ENCODE assay signal across 13 mouse cellular contexts in genomic region chr5:24733771-24734426, GRCm38 (mm10). TPM values are rescaled to one million over a fixed set of nuclear protein-coding genes. Genes with fewer than 3 reads are reported as not detected.
DNase-seq lines count a peak whose midpoint lies in the region; ATAC-seq and TF ChIP-seq lines count a peak whose summit lies in the region.
"Had no signal": no experiment of that assay in that cellular context is flagged by ENCODE, and none has a peak within 500 bp of the region (broad histone marks: within the 10 kb centered on the region; RNA-seq: fewer than 3 reads in every experiment).

No protein-coding gene starts in this region.

- peaks cover 49% of the 10 kb centered on the region for H3K4me1 ChIP-seq in heart, embryonic 13.5 days
- peaks cover 19% of the 10 kb centered on the region for H3K4me1 ChIP-seq in lung, embryonic 14.5 days (ENCODE audit: insufficient read depth)
- peaks cover 40% of the 10 kb centered on the region for H3K4me1 ChIP-seq in embryonic facial prominence, embryonic 13.5 days

- H3K9me3 ChIP-seq in heart, embryonic 13.5 days, result no peaks in the 10 kb centered on the region
- no peaks in the 10 kb centered on the region for H3K9me3 ChIP-seq in lung, embryonic 14.5 days (ENCODE audit: low read depth, low read length)
- no peaks in the 10 kb centered on the region for H3K9me3 ChIP-seq in embryonic facial prominence, embryonic 13.5 days

- H3K4me3 ChIP-seq in heart, embryonic 13.5 days, result no peak overlapping the region
- no peak overlapping the region for H3K4me3 ChIP-seq in lung, embryonic 14.5 days (ENCODE audit: low read depth, low read length)
- no peak overlapping the region for H3K4me3 ChIP-seq in embryonic facial prominence, embryonic 13.5 days
- H3K4me3 ChIP-seq: megakaryocyte, embryonic 14.5 days had no signal

- peaks cover 29% of the 10 kb centered on the region for H3K27me3 ChIP-seq in heart, embryonic 13.5 days (replicated peaks)
- peaks cover 4% of the 10 kb centered on the region for H3K27me3 ChIP-seq in lung, embryonic 14.5 days (ENCODE audit: insufficient read depth, low read length)
- H3K27me3 ChIP-seq in embryonic facial prominence, embryonic 13.5 days, result no peaks in the 10 kb centered on the region

- WGBS in heart, embryonic 13.5 days, result 46% methylated on average over 7 of the region's 7 CpGs
- WGBS in lung, embryonic 14.5 days, result 38% methylated on average over 7 of the region's 7 CpGs
- 60% methylated on average over 7 of the region's 7 CpGs for WGBS in embryonic facial prominence, embryonic 13.5 days

- H3K4me2 ChIP-seq in heart, embryonic 13.5 days, result no peak overlapping the region
- H3K4me2 ChIP-seq in lung, embryonic 14.5 days, result 0 out of 2 replicates have a peak overlapping the region, but pooled peaks have one; percentile 44
- no peak overlapping the region for H3K4me2 ChIP-seq in embryonic facial prominence, embryonic 13.5 days

- ATAC-seq in heart, embryonic 13.5 days (ENCODE audit: extremely low read depth, insufficient number of reproducible peaks, low FRiP score, low TSS enrichment), result no peak
- no peak for ATAC-seq in lung, embryonic 14.5 days (ENCODE audit: insufficient read depth)
- no peak for ATAC-seq in embryonic facial prominence, embryonic 13.5 days (ENCODE audit: insufficient number of reproducible peaks, insufficient read depth, low FRiP score, low TSS enrichment, low read depth)
- peak; percentile 52 for ATAC-seq in megakaryocyte progenitor cell, adult 5-6 weeks (replicated peaks; ENCODE audit: poor library complexity)

- H3K36me3 ChIP-seq in heart, embryonic 13.5 days, result no peaks in the 10 kb centered on the region
- H3K36me3 ChIP-seq in lung, embryonic 14.5 days (ENCODE audit: insufficient read depth), result no peaks in the 10 kb centered on the region
- 0 out of 2 replicates have a peak, but pooled peaks cover 4% of the 10 kb centered on the region for H3K36me3 ChIP-seq in embryonic facial prominence, embryonic 13.5 days

- no peak for TF ChIP-seq CTCF in lung, embryonic 14.5 days (IDR thresholded peaks at IDR 0.05; ENCODE audit: low read depth)

- no peak for DNase-seq in heart, postnatal 4 days
- DNase-seq in lung, embryonic 14.5 days, result no peak
- no peak for DNase-seq in lung, postnatal 4 days
- DNase-seq in gastrocnemius, postnatal 10 days, result no peak
- DNase-seq in cerebellum, adult 18-20 months, result no peak
- DNase-seq: adrenal gland, adult 2 months; cerebellum, postnatal 36 days had no signal

- H3K9ac ChIP-seq in heart, embryonic 13.5 days, result no peak overlapping the region
- no peak overlapping the region for H3K9ac ChIP-seq in lung, embryonic 14.5 days
- H3K9ac ChIP-seq in embryonic facial prominence, embryonic 13.5 days, result no peak overlapping the region

- H3K27ac ChIP-seq in heart, embryonic 13.5 days (replicated peaks), result 0 out of 2 replicates have a peak overlapping the region, but pooled peaks have one; percentile 30
- H3K27ac ChIP-seq in lung, embryonic 14.5 days (ENCODE audit: low read depth), result peak overlapping the region; percentile 63
- H3K27ac ChIP-seq in embryonic facial prominence, embryonic 13.5 days, result peak overlapping the region; percentile 96; the same call in 1 of the 2 replicates

RNA-seq across cellular contexts. Expression of gene Wdr86, which starts 3.4 kb away (rescaled TPM):
- polyA plus RNA-seq in heart, embryonic 13.5 days (2015; fragmentation: Nextera tagmentation; extraction: Ambion mirVana), result 7.7 and 7.9 TPM in 2 replicates
- total RNA-seq in heart, postnatal 4 days (2021), result 1 to 10 TPM; 2.8 to 3.5 TPM
- 39.7 and 43.9 TPM in 2 replicates for polyA plus RNA-seq in lung, embryonic 14.5 days (2014; fragmentation: Nextera tagmentation; extraction: Ambion mirVana)
- polyA plus RNA-seq in embryonic facial prominence, embryonic 13.5 days (2015; fragmentation: Nextera tagmentation; extraction: Ambion mirVana), result 73.1 and 77.5 TPM in 2 replicates
- total RNA-seq in megakaryocyte progenitor cell, adult 5-6 weeks (2015), result 0.07 and 0.64 TPM in 2 replicates
- total RNA-seq in megakaryocyte progenitor cell, adult 5-6 weeks (2017), result 0.95 TPM in 1 of 2 replicates, not detected in the other
- total RNA-seq in gastrocnemius, postnatal 10 days (2021), result 1 to 10 TPM in 1 of 2 experiments, under 1 TPM in 1; 0.70 to 1.2 TPM

RNA-seq across cellular contexts. Expression of gene Crygn, which starts 23.9 kb away (rescaled TPM):
- polyA plus RNA-seq in heart, embryonic 13.5 days (2015; fragmentation: Nextera tagmentation; extraction: Ambion mirVana), result 1.9 and 3.0 TPM in 2 replicates
- total RNA-seq in heart, postnatal 4 days (2021), result not detected
- polyA plus RNA-seq in lung, embryonic 14.5 days (2014; fragmentation: Nextera tagmentation; extraction: Ambion mirVana), result 1.8 and 2.3 TPM in 2 replicates
- polyA plus RNA-seq in embryonic facial prominence, embryonic 13.5 days (2015; fragmentation: Nextera tagmentation; extraction: Ambion mirVana), result 1.1 and 2.8 TPM in 2 replicates
- total RNA-seq in megakaryocyte progenitor cell, adult 5-6 weeks (2015), result not detected in 2 replicates
- total RNA-seq in megakaryocyte progenitor cell, adult 5-6 weeks (2017), result not detected in 2 replicates
- total RNA-seq in gastrocnemius, postnatal 10 days (2021), result not detected
- total RNA-seq: heart, adult 8-10 months; left cerebral cortex, postnatal 25 days had no signal
- polyA plus RNA-seq: adrenal gland, adult 2 months had no signal

RNA-seq across cellular contexts. Expression of gene Nub1, which starts 48.6 kb away (rescaled TPM):
- 24.7 and 25.2 TPM in 2 replicates for polyA plus RNA-seq in heart, embryonic 13.5 days (2015; fragmentation: Nextera tagmentation; extraction: Ambion mirVana)
- 10 to 100 TPM; 24.5 to 24.6 TPM for total RNA-seq in heart, postnatal 4 days (2021)
- polyA plus RNA-seq in lung, embryonic 14.5 days (2014; fragmentation: Nextera tagmentation; extraction: Ambion mirVana), result 31.6 and 34.1 TPM in 2 replicates
- polyA plus RNA-seq in embryonic facial prominence, embryonic 13.5 days (2015; fragmentation: Nextera tagmentation; extraction: Ambion mirVana), result 30.8 and 33.6 TPM in 2 replicates
- total RNA-seq in megakaryocyte progenitor cell, adult 5-6 weeks (2015), result 21.6 and 26.5 TPM in 2 replicates
- total RNA-seq in megakaryocyte progenitor cell, adult 5-6 weeks (2017), result 33.2 and 40.2 TPM in 2 replicates
- total RNA-seq in gastrocnemius, postnatal 10 days (2021), result 10 to 100 TPM; 22.8 to 24.3 TPM

Comparison
In these comparisons a context has a peak if more than half of its experiments do, and no peak if none do; other contexts are left out.
1. H3K27ac ChIP-seq: peak in every context shown above with its lines; median percentile 96 in embryonic facial prominence, embryonic 13.5 days; 63 in lung, embryonic 14.5 days; 30 in heart, embryonic 13.5 days.